Mouse (Mus musculus): ENCODE data around the gene Gm21969.

- no peak for TF ChIP-seq CTCF (IDR thresholded peaks at IDR 0.05; ENCODE audit: control insufficient read depth, insufficient read depth, insufficient read length)
- TF ChIP-seq CEBPB (IDR thresholded peaks at IDR 0.05; ENCODE audit: low read depth): no peak
Observed at GRCm38 (mm10) chr4:139698602-139699001, 95.6 kb downstream of the Gm21969 start.

Data from C2C12 (cell line).